Mouse (Mus musculus): Measurements from ENCODE around the gene Nme6. TPM values are rescaled to one million over a fixed set of nuclear protein-coding genes. Genes with fewer than 3 reads are reported as not detected.

The Nme6 gene
- polyA plus RNA-seq, 1 experiment: 25.8 TPM

- Histone ChIP-seq H3K4me1 (ENCODE audit: control insufficient read depth, insufficient read depth, low read length) (no peaks in the 10 kb centered on the region; the same call in 1 of the 2 replicates), H3K27ac (ENCODE audit: control insufficient read depth, insufficient read depth, low read depth, low read length, poor library complexity) (no peak overlapping the region), H3K4me3 (replicated peaks; ENCODE audit: control insufficient read depth, low read depth, low read length) (no peak overlapping the region)
- TF ChIP-seq POLR2A (IDR thresholded peaks at IDR 0.05; ENCODE audit: borderline replicate concordance, control insufficient read depth, low read depth, low read length): no peak
- no peak for TF ChIP-seq CTCF (IDR thresholded peaks at IDR 0.05; ENCODE audit: control insufficient read depth, insufficient read depth, low read length)
- WGBS: 15% methylated on average over 3 of the region's 3 CpGs
These were observed 24.7 kb upstream of the Nme6 start for GRCm38 (mm10) chr9:109807898-109808297.

DNA sequence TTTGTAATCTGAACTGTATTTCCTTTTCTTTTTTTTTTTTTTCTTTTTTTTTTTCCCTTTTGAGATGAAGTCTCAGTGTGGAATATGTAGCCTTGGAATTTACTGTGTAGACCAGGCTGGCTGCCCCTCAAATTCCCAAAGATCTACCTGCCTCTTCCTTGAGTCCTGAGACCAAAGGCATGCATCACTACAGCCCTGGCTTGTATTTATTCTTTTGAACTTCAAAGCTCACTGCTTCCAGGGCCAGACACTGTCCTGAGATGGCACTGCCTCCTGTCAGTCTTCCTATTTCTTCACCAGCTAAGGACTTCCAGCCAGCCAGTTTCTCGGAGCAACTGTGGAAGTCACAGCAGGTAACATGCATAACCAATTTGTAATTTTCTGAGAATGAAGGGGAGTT is 20.6 kb upstream of the Nme6 start, which contains the start of gene Spink8:
Gene Spink8, plus strand, starts transcription at position 301 of the 400 bp plus-strand sequence.
- TF ChIP-seq CTCF (IDR thresholded peaks at IDR 0.05; ENCODE audit: control insufficient read depth, insufficient read depth, low read length): no peak
- TF ChIP-seq POLR2A (IDR thresholded peaks at IDR 0.05; ENCODE audit: borderline replicate concordance, control insufficient read depth, low read depth, low read length): no peak
- WGBS: 75% methylated on average over 1 of the region's 1 CpGs
- Histone ChIP-seq H3K4me3 (replicated peaks; ENCODE audit: control insufficient read depth, low read depth, low read length) (no peak within 1 kb of the TSS), H3K4me1 (ENCODE audit: control insufficient read depth, insufficient read depth, low read length) (no peaks in the 10 kb centered on the region), H3K27ac (ENCODE audit: control insufficient read depth, insufficient read depth, low read depth, low read length, poor library complexity) (no peak within 1 kb of the TSS)

DNA sequence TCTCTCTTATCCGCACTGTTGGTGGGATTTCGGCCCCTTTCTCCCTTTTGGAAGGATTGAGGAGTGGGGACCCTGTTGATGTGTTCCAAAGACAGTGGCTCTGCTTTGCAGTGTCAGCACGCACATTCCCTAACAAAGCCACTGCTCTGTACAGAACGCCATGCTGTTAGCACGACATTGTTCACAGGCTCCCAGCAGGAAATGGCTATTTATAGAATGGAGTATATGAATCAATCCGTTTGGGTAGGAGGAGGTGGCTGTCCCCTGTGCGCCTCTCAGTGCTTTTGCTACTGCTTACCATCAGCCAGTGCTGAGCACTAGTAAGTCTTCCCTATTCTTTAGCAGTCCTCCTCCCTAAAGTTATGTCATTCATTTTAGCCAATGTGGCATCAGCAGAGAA is 19.1 kb upstream of the Nme6 start:
- Histone ChIP-seq H3K4me3 (replicated peaks; ENCODE audit: control insufficient read depth, low read depth, low read length) (no peak overlapping the region), H3K27ac (ENCODE audit: control insufficient read depth, insufficient read depth, low read depth, low read length, poor library complexity) (no peak overlapping the region), H3K4me1 (ENCODE audit: control insufficient read depth, insufficient read depth, low read length) (no peaks in the 10 kb centered on the region)
- TF ChIP-seq CTCF (IDR thresholded peaks at IDR 0.05; ENCODE audit: control insufficient read depth, insufficient read depth, low read length) (no peak), POLR2A (IDR thresholded peaks at IDR 0.05; ENCODE audit: borderline replicate concordance, control insufficient read depth, low read depth, low read length) (no peak)
- WGBS: 34% methylated on average over 7 of the region's 7 CpGs

GRCm38 (mm10) chr9:109816341-109816740 is 16.2 kb upstream of the Nme6 start:
- TF ChIP-seq CTCF (IDR thresholded peaks at IDR 0.05; ENCODE audit: control insufficient read depth, insufficient read depth, low read length): no peak
- TF ChIP-seq POLR2A (IDR thresholded peaks at IDR 0.05; ENCODE audit: borderline replicate concordance, control insufficient read depth, low read depth, low read length): no peak
- 31% methylated on average over 6 of the region's 6 CpGs for WGBS

GRCm38 (mm10) chr9:109825739-109826138 is 6.8 kb upstream of the Nme6 start:
- 36% methylated on average over 4 of the region's 4 CpGs for WGBS
- no peak for TF ChIP-seq POLR2A (IDR thresholded peaks at IDR 0.05; ENCODE audit: borderline replicate concordance, control insufficient read depth, low read depth, low read length)
- no peak for TF ChIP-seq CTCF (IDR thresholded peaks at IDR 0.05; ENCODE audit: control insufficient read depth, insufficient read depth, low read length)
- H3K4me3 ChIP-seq (replicated peaks; ENCODE audit: control insufficient read depth, low read depth, low read length): no peak overlapping the region
- H3K27ac ChIP-seq (ENCODE audit: control insufficient read depth, insufficient read depth, low read depth, low read length, poor library complexity): no peak overlapping the region
- H3K4me1 ChIP-seq (ENCODE audit: control insufficient read depth, insufficient read depth, low read length): no peaks in the 10 kb centered on the region

More at GRCm38 (mm10) chr9:109816341-109816740, 16.2 kb upstream of the Nme6 start:
- H3K4me3 ChIP-seq (replicated peaks; ENCODE audit: control insufficient read depth, low read depth, low read length): no peak overlapping the region
- no peaks in the 10 kb centered on the region for H3K4me1 ChIP-seq (ENCODE audit: control insufficient read depth, insufficient read depth, low read length)
- H3K27ac ChIP-seq (ENCODE audit: control insufficient read depth, insufficient read depth, low read depth, low read length, poor library complexity): no peak overlapping the region

DNA sequence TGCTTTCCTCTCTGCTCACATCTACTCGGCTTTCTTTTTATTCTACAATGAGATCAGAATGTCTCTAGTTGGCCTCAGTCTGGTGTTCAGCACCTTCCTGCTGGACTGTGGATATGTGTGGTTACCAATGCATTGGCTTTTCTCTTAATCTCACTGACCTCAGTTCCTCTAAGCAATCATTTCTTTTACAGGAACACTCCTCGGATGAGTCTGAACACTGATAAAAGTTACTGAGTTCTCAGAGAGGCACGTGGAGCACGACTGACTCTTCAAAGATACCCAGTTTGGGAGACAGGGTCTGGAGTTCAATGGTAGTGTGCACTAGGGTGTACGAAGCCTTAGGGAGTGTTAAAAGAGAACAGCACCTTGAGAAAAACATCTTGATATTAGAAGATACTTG is 6.4 kb upstream of the Nme6 start:
- no peak overlapping the region for H3K4me3 ChIP-seq (replicated peaks; ENCODE audit: control insufficient read depth, low read depth, low read length)
- H3K27ac ChIP-seq (ENCODE audit: control insufficient read depth, insufficient read depth, low read depth, low read length, poor library complexity): no peak overlapping the region
- TF ChIP-seq POLR2A (IDR thresholded peaks at IDR 0.05; ENCODE audit: borderline replicate concordance, control insufficient read depth, low read depth, low read length) (no peak), CTCF (IDR thresholded peaks at IDR 0.05; ENCODE audit: control insufficient read depth, insufficient read depth, low read length) (no peak)
- 39% methylated on average over 5 of the region's 5 CpGs for WGBS
- H3K4me1 ChIP-seq (ENCODE audit: control insufficient read depth, insufficient read depth, low read length): no peaks in the 10 kb centered on the region

DNA sequence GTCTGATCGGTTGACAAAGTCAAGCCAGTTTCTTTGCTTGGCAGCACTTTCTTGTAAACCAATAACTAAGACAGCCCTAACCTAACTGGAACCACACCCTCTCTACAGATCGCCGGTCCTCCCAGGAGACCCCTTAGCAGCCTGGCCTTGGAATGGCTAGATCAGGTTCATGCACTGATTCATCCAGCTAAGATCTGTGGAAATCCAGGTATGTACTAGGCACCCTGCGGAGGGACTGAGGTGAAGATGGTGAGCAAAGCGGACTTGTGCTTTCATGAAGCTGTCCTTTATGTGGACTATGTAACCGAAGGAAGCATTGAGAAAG is 501 bp downstream of the Nme6 start:
- 4% methylated on average over 6 of the region's 6 CpGs for WGBS
- Histone ChIP-seq H3K4me1 (ENCODE audit: control insufficient read depth, insufficient read depth, low read length) (peaks cover 2% of the 10 kb centered on the region; the same call in 1 of the 2 replicates), H3K27ac (ENCODE audit: control insufficient read depth, insufficient read depth, low read depth, low read length, poor library complexity) (no peak overlapping the region), H3K4me3 (replicated peaks; ENCODE audit: control insufficient read depth, low read depth, low read length) (peak overlapping the region; percentile 89)
- no peak for TF ChIP-seq CTCF (IDR thresholded peaks at IDR 0.05; ENCODE audit: control insufficient read depth, insufficient read depth, low read length)
- no peak for TF ChIP-seq POLR2A (IDR thresholded peaks at IDR 0.05; ENCODE audit: borderline replicate concordance, control insufficient read depth, low read depth, low read length)

DNA sequence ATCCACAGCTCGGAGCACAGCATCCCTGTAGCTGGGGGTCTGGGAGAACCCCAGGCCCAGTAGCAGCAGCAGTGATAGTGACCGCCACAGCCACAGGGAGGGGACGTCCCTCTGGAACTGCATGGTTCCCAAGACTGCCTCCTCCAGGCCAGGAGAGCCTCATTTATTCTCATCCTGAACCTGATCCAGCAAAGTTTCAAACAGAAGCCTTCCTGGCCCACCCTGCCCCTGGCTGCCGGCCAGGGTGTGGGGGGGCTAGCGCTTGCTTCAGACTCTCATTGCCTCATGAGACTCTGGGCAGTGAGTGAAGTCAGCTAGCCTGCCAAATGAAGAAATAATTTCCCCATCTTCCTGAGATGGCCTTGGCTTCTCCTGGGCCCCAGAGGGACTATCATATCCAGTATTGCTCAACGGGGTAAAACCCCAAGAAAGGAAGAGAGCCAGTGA is 16.8 kb downstream of the Nme6 start, which contains the start of gene Camp:
Gene Camp, minus strand, starts transcription at position 306 of the 447 bp plus-strand sequence.
- WGBS: 43% methylated on average over 6 of the region's 6 CpGs
- peak within 1 kb of the TSS; percentile 78 for H3K27ac ChIP-seq (ENCODE audit: control insufficient read depth, insufficient read depth, low read depth, low read length, poor library complexity)
- TF ChIP-seq POLR2A (IDR thresholded peaks at IDR 0.05; ENCODE audit: borderline replicate concordance, control insufficient read depth, low read depth, low read length) (peak; percentile 78; the same call in 1 of the 2 replicates), CTCF (IDR thresholded peaks at IDR 0.05; ENCODE audit: control insufficient read depth, insufficient read depth, low read length) (no peak)

GRCm38 (mm10) chr9:109850099-109850498 is 17.6 kb downstream of the Nme6 start:
- 76% methylated on average over 5 of the region's 5 CpGs for WGBS
- Histone ChIP-seq H3K27ac (ENCODE audit: control insufficient read depth, insufficient read depth, low read depth, low read length, poor library complexity) (peak overlapping the region; percentile 65; the same call in 1 of the 2 replicates), H3K4me3 (replicated peaks; ENCODE audit: control insufficient read depth, low read depth, low read length) (no peak overlapping the region), H3K4me1 (ENCODE audit: control insufficient read depth, insufficient read depth, low read length) (peaks cover 3% of the 10 kb centered on the region; the same call in 1 of the 2 replicates)
- no peak for TF ChIP-seq POLR2A (IDR thresholded peaks at IDR 0.05; ENCODE audit: borderline replicate concordance, control insufficient read depth, low read depth, low read length)
- TF ChIP-seq CTCF (IDR thresholded peaks at IDR 0.05; ENCODE audit: control insufficient read depth, insufficient read depth, low read length): no peak

More for the DNA sequence above, 16.8 kb downstream of the Nme6 start, which contains the start of gene Camp:
- H3K4me3 ChIP-seq (replicated peaks; ENCODE audit: control insufficient read depth, low read depth, low read length): peak within 1 kb of the TSS; percentile 63
- H3K4me1 ChIP-seq (ENCODE audit: control insufficient read depth, insufficient read depth, low read length): peaks cover 2% of the 10 kb centered on the region; the same call in 1 of the 2 replicates

Data from bone marrow, adult 2 months (tissue).